Mouse (Mus musculus) embryonic facial prominence, embryonic 10.5 days (tissue): Measurements from ENCODE around the gene Ctnna3. TPM values are rescaled to one million over a fixed set of nuclear protein-coding genes. Genes with fewer than 3 reads are reported as not detected.

Experiments used
- DNase-seq: peaks from one replicate; pipeline ENCODE4 v3.0.0-alpha.2; 2017; ENCODE audit warnings: low spot score
- H3K27ac ChIP-seq: fragments of 300-500 bp; sonication (generic); replicated peaks from 2 replicates; pipeline ENCODE4 v1.5.1; 2016; ENCODE audit warnings: mild to moderate bottlenecking
- H3K27me3 ChIP-seq: fragments of 300-500 bp; sonication (generic); replicated peaks from 2 replicates; pipeline ENCODE4 v1.6.1; 2016; ENCODE audit warnings: low read depth, mild to moderate bottlenecking; ENCODE audit not compliant: poor library complexity, severe bottlenecking
- H3K36me3 ChIP-seq: fragments of 300-500 bp; sonication (generic); replicated peaks from 2 replicates; pipeline ENCODE4 v1.6.1; 2016; ENCODE audit warnings: mild to moderate bottlenecking, moderate library complexity
- H3K4me1 ChIP-seq: fragments of 300-500 bp; sonication (generic); 2 replicates; pipeline ENCODE4 v1.6.1; 2016
- H3K4me3 ChIP-seq: fragments of 300-500 bp; sonication (generic); 2 replicates; pipeline ENCODE4 v1.5.1; 2016; ENCODE audit warnings: mild to moderate bottlenecking, moderate library complexity
- H3K9me3 ChIP-seq: fragments of 300-500 bp; sonication (generic); 2 replicates; pipeline ENCODE4 v1.6.1; 2016; ENCODE audit warnings: mild to moderate bottlenecking
- WGBS: fragments of 180-500 bp; shearing (Covaris S2); methylation state at CpG from one replicate; pipeline ENCODE4 v1.1.7; 2016; 5-methylcytosine and 5-hydroxymethylcytosine counted together
- polyA plus RNA-seq: library from polyadenylated mRNA; unstranded; fragments of >200 nt; fragmentation: Nextera tagmentation; extraction: Ambion mirVana; gene quantifications from 2 replicates; pipeline ENCODE4 v1.2.1, GENCODE M21; 2016

Ctnna3 gene
- polyA plus RNA-seq, 1 experiment from 2014 or later = 0.22 TPM

DNA sequence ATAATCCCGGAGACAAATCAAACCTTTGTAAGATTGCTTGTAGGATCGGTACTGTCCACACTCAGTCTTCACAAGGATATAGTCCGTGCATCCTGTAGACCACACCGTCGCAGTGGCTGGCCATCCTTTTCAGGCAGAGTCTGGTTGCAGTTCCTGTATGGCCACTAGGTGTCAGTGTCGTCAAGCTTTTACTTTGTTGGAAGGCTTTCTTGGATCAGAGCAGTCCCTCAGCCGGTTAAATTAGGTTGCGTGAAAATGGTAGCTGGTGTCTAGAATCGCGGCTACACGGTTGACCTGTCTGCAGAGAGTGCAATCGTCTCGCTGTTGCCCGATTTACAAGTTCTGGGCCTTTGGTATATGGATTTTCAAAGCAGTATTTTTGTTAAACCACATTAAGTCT, 152.7 kb downstream of the Ctnna3 start:
- Histone ChIP-seq H3K36me3 (no peaks in the 10 kb centered on the region), H3K27me3 (0 out of 2 replicates have a peak, but pooled peaks cover 3% of the 10 kb centered on the region), H3K27ac (no peak overlapping the region), H3K4me3 (no peak overlapping the region), H3K4me1 (no peaks in the 10 kb centered on the region), H3K9me3 (no peaks in the 10 kb centered on the region)
- peak; percentile 82 for DNase-seq
- 13% methylated on average over 14 of the region's 14 CpGs for WGBS

- no peak for DNase-seq
- Histone ChIP-seq H3K4me1 (no peaks in the 10 kb centered on the region), H3K27ac (no peak overlapping the region), H3K9me3 (no peaks in the 10 kb centered on the region), H3K27me3 (0 out of 2 replicates have a peak, but pooled peaks cover 3% of the 10 kb centered on the region), H3K4me3 (no peak overlapping the region), H3K36me3 (no peaks in the 10 kb centered on the region)
- WGBS = 74% methylated on average over 20 of the region's 20 CpGs
Observed at GRCm38 (mm10) chr10:63583798-63584374, 154.0 kb downstream of the Ctnna3 start.

DNA sequence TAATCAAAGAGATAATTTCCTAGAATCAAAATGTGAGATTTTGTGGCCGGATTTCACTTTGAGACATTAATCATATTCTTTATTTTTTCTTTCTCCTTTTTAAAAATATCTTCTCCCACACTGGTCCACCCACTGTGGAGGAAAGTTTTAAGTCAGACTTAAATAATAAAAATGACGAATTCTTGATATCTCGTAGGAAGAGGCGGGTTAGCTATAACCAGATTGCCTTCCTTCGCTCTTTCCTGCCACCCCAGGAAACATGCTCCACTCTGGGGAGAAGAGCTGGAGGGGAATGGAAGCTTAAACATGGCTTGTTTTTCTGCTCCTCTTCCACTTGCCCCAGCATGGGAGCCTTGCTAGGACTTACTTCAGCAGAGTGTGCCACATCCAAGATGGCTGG, 169.5 kb downstream of the Ctnna3 start:
- 90% methylated on average over 5 of the region's 5 CpGs for WGBS
- DNase-seq = no peak

DNA sequence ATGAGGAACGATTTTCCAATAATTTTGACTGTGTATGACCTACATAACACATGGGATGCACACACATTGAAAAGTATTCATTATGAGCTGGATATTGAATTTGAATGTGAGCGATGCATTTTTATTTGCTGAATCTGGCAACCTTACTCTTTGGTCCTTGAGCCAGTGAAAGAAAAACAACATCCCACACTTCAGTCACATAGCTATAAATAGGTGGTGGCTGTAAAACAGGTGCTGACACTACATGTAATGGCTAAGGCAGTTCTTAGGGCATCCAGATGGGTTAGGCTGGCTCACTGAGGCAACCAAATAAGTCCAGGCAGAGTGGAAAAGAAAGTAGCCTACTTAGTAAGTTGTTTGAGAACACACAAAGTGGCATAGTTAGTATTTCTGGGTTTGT, 171.3 kb downstream of the Ctnna3 start:
- Histone ChIP-seq H3K9me3 (no peaks in the 10 kb centered on the region; the same call in 1 of the 2 replicates), H3K27ac (no peak overlapping the region), H3K4me3 (no peak overlapping the region), H3K4me1 (no peaks in the 10 kb centered on the region), H3K36me3 (no peaks in the 10 kb centered on the region), H3K27me3 (no peaks in the 10 kb centered on the region)
- 83% methylated on average over 2 of the region's 2 CpGs for WGBS
- DNase-seq = no peak

More for the DNA sequence above, 169.5 kb downstream of the Ctnna3 start:
- no peaks in the 10 kb centered on the region for H3K36me3 ChIP-seq
- H3K9me3 ChIP-seq = no peaks in the 10 kb centered on the region
- H3K27ac ChIP-seq = no peak overlapping the region
- H3K4me1 ChIP-seq = no peaks in the 10 kb centered on the region
- H3K4me3 ChIP-seq = no peak overlapping the region
- no peaks in the 10 kb centered on the region for H3K27me3 ChIP-seq

DNA sequence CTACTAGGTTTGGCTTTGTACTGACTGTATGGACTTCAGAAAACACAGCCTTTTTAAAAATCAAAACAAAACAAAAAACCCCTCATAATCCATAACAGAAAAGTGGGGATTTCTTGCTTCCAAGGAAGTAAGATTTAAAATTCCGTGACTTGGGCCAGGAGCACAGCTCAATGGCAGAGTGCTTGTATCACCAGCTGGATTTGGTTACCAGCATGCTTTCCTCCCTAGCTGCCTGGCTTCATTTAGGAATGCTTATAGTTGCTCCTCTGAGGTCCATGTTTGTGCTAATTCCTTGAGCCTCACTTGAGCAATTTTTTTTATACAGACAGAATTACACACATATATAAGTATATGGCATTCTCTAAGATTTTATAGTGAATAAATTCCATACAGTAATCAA, 198.6 kb downstream of the Ctnna3 start:
- 42% methylated on average over 1 of the region's 1 CpGs for WGBS

GRCm38 (mm10) chr10:63633915-63634314, 204.0 kb downstream of the Ctnna3 start:
- Histone ChIP-seq H3K27me3 (no peaks in the 10 kb centered on the region), H3K4me1 (no peaks in the 10 kb centered on the region), H3K27ac (no peak overlapping the region), H3K4me3 (no peak overlapping the region), H3K9me3 (no peaks in the 10 kb centered on the region), H3K36me3 (no peaks in the 10 kb centered on the region)
- WGBS = 77% methylated on average over 1 of the region's 1 CpGs
- DNase-seq = no peak

More for the DNA sequence above, 198.6 kb downstream of the Ctnna3 start:
- Histone ChIP-seq H3K36me3 (no peaks in the 10 kb centered on the region), H3K9me3 (no peaks in the 10 kb centered on the region), H3K4me3 (no peak overlapping the region), H3K27me3 (no peaks in the 10 kb centered on the region), H3K4me1 (no peaks in the 10 kb centered on the region), H3K27ac (no peak overlapping the region)
- DNase-seq = no peak

- DNase-seq = no peak
- H3K4me3 ChIP-seq = no peak overlapping the region
- no peaks in the 10 kb centered on the region for H3K4me1 ChIP-seq
- 87% methylated on average over 5 of the region's 5 CpGs for WGBS
- H3K36me3 ChIP-seq = no peaks in the 10 kb centered on the region
- no peaks in the 10 kb centered on the region for H3K9me3 ChIP-seq
- no peak overlapping the region for H3K27ac ChIP-seq
- no peaks in the 10 kb centered on the region for H3K27me3 ChIP-seq
Observed at GRCm38 (mm10) chr10:63637987-63638386, 208.1 kb downstream of the Ctnna3 start.

DNA sequence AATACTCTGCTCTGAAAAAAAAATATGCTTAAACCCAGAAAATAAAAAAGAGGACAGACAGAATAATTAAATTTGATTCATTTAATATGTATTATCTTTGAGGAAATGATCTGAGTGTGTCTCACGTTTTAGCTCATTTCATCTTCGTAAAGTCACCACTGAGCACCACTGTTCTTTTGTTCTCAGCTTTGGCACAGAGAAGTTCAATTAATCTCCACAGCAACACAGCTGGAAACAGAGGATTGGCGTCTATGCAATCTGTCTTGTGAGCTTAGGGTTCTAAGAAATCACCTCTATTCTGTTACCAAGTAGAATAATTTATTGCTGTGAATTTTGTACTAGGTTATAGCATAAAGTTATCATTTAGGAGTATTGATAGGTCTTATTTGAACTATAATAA, 217.4 kb downstream of the Ctnna3 start:
- Histone ChIP-seq H3K36me3 (no peaks in the 10 kb centered on the region), H3K9me3 (peaks cover 3% of the 10 kb centered on the region; the same call in 1 of the 2 replicates), H3K27me3 (no peaks in the 10 kb centered on the region), H3K27ac (no peak overlapping the region), H3K4me1 (no peaks in the 10 kb centered on the region), H3K4me3 (no peak overlapping the region)
- DNase-seq = no peak
- 57% methylated on average over 3 of the region's 3 CpGs for WGBS

DNA sequence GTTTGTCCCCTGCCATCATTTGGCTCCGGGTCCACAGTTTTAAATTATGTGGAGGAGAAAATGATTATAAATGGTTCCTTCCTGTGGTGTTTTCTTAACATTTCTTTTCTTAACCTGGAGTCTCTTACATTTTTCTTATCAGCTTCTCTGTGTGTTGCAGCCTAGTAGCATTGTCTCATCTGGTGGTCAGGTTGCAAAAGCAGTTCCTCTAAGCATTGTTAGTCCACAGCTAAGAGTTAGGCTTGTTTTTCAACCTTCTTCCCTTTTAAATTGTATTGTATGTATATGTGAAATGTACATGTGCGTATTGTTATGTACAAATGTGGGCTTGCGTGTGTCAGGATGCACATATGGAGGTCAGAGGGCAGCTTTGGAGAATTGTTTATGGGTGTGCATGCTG, 220.4 kb downstream of the Ctnna3 start:
- Histone ChIP-seq H3K4me1 (no peaks in the 10 kb centered on the region), H3K9me3 (peaks cover 3% of the 10 kb centered on the region; the same call in 1 of the 2 replicates), H3K27ac (no peak overlapping the region), H3K36me3 (no peaks in the 10 kb centered on the region), H3K27me3 (no peaks in the 10 kb centered on the region), H3K4me3 (no peak overlapping the region)
- 88% methylated on average over 3 of the region's 3 CpGs for WGBS
- no peak for DNase-seq

- 86% methylated on average over 9 of the region's 9 CpGs for WGBS
- peaks cover 3% of the 10 kb centered on the region; the same call in 1 of the 2 replicates for H3K9me3 ChIP-seq
Observed at GRCm38 (mm10) chr10:63652887-63653286, 223.0 kb downstream of the Ctnna3 start.

DNA sequence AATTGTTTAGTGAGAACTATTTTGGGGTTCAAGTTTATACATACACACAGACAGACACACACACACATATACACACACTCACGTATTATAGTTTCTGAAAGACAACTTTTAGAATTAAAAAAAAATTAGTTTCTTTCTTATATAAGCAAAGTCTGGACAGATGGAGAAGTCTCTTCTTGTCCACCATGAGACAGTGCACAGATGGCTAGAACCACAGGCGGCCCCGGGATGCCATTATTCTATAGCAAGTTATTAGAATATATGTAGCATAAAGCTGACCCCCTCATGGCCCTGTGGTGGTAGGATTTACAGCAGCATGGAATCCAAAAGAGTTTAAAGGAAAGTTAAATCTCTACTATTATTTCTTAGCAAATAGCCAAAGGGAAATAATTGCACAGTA, 223.7 kb downstream of the Ctnna3 start:
- Histone ChIP-seq H3K27ac (no peak overlapping the region), H3K9me3 (peaks cover 3% of the 10 kb centered on the region; the same call in 1 of the 2 replicates), H3K4me1 (no peaks in the 10 kb centered on the region), H3K27me3 (no peaks in the 10 kb centered on the region), H3K36me3 (no peaks in the 10 kb centered on the region), H3K4me3 (no peak overlapping the region)
- DNase-seq = no peak
- 91% methylated on average over 3 of the region's 3 CpGs for WGBS

More at GRCm38 (mm10) chr10:63652887-63653286, 223.0 kb downstream of the Ctnna3 start:
- Histone ChIP-seq H3K27ac (no peak overlapping the region), H3K27me3 (no peaks in the 10 kb centered on the region), H3K4me3 (no peak overlapping the region), H3K4me1 (no peaks in the 10 kb centered on the region), H3K36me3 (no peaks in the 10 kb centered on the region)
- no peak for DNase-seq

GRCm38 (mm10) chr10:63654560-63654959, 224.7 kb downstream of the Ctnna3 start:
- H3K9me3 ChIP-seq = no peaks in the 10 kb centered on the region
- no peak overlapping the region for H3K4me3 ChIP-seq
- no peaks in the 10 kb centered on the region for H3K4me1 ChIP-seq
- H3K27ac ChIP-seq = no peak overlapping the region
- H3K36me3 ChIP-seq = no peaks in the 10 kb centered on the region
- H3K27me3 ChIP-seq = no peaks in the 10 kb centered on the region
- no peak for DNase-seq
- WGBS = 90% methylated on average over 5 of the region's 5 CpGs

- H3K9me3 ChIP-seq = no peaks in the 10 kb centered on the region
- no peak overlapping the region for H3K27ac ChIP-seq
- 94% methylated on average over 6 of the region's 6 CpGs for WGBS
Observed at GRCm38 (mm10) chr10:63676343-63676742, 246.4 kb downstream of the Ctnna3 start.

More at GRCm38 (mm10) chr10:63676343-63676742, 246.4 kb downstream of the Ctnna3 start:
- DNase-seq = no peak
- no peaks in the 10 kb centered on the region for H3K4me1 ChIP-seq
- H3K27me3 ChIP-seq = no peaks in the 10 kb centered on the region
- no peaks in the 10 kb centered on the region for H3K36me3 ChIP-seq
- H3K4me3 ChIP-seq = no peak overlapping the region
